Mouse (Mus musculus) retina, embryonic 14.5 days (tissue): ENCODE results near the gene Spata17.

Source experiments
- DNase-seq: peaks from one replicate; pipeline ENCODE4 v3.0.0-alpha.2; 2015; ENCODE audit warnings: low spot score

Gene Spata17

GRCm38 (mm10) chr1:187086027-187086426, 129.2 kb downstream of the Spata17 start:
- no peak for DNase-seq

- DNase-seq, result peak; percentile 88
Measured at GRCm38 (mm10) chr1:187077352-187077751, 137.9 kb downstream of the Spata17 start.

GRCm38 (mm10) chr1:187077043-187077334, 138.3 kb downstream of the Spata17 start:
- DNase-seq, result no peak

GRCm38 (mm10) chr1:187076198-187077042, 138.8 kb downstream of the Spata17 start:
- DNase-seq, result peak; percentile 86

GRCm38 (mm10) chr1:187059874-187060273, 155.4 kb downstream of the Spata17 start:
- DNase-seq, result no peak

- no peak for DNase-seq
Measured at GRCm38 (mm10) chr1:187054333-187054732, 160.9 kb downstream of the Spata17 start.

- DNase-seq, result no peak
Measured at GRCm38 (mm10) chr1:187053862-187054261, 161.4 kb downstream of the Spata17 start.

GRCm38 (mm10) chr1:187052532-187052931, 162.7 kb downstream of the Spata17 start:
- no peak for DNase-seq

GRCm38 (mm10) chr1:187051296-187051695, 164.0 kb downstream of the Spata17 start:
- DNase-seq, result no peak

- DNase-seq, result no peak
Measured at GRCm38 (mm10) chr1:187048681-187049288, 166.5 kb downstream of the Spata17 start.

GRCm38 (mm10) chr1:187044726-187045125, 170.5 kb downstream of the Spata17 start:
- DNase-seq, result no peak

- DNase-seq, result no peak
Measured at GRCm38 (mm10) chr1:187039801-187040200, 175.5 kb downstream of the Spata17 start.

GRCm38 (mm10) chr1:187035785-187036184, 179.5 kb downstream of the Spata17 start:
- DNase-seq, result no peak

GRCm38 (mm10) chr1:187031796-187032195, 183.5 kb downstream of the Spata17 start:
- peak; percentile 71 for DNase-seq

GRCm38 (mm10) chr1:187028841-187029240, 186.4 kb downstream of the Spata17 start:
- no peak for DNase-seq

- no peak for DNase-seq
Measured at GRCm38 (mm10) chr1:187020011-187020410, 195.3 kb downstream of the Spata17 start.

- DNase-seq, result no peak
Measured at GRCm38 (mm10) chr1:187016116-187016515, 199.1 kb downstream of the Spata17 start.

- DNase-seq, result no peak
Measured at GRCm38 (mm10) chr1:187015673-187016072, 199.6 kb downstream of the Spata17 start.

- DNase-seq, result no peak
Measured at GRCm38 (mm10) chr1:187014141-187014540, 201.1 kb downstream of the Spata17 start.

GRCm38 (mm10) chr1:187011601-187012000, 203.7 kb downstream of the Spata17 start:
- no peak for DNase-seq

GRCm38 (mm10) chr1:187010071-187010470, 205.2 kb downstream of the Spata17 start:
- DNase-seq, result no peak

- DNase-seq, result no peak
Measured at GRCm38 (mm10) chr1:187008236-187008635, 207.0 kb downstream of the Spata17 start.

- DNase-seq, result no peak
Measured at GRCm38 (mm10) chr1:187006227-187006925, 208.9 kb downstream of the Spata17 start.
